Mouse (Mus musculus): Measurements from ENCODE around the gene Fermt3. TPM values are rescaled to one million over a fixed set of nuclear protein-coding genes. Genes with fewer than 3 reads are reported as not detected.

Gene Fermt3
- polyA plus RNA-seq, 1 experiment from 2014 or later: 8.0 TPM

DNA sequence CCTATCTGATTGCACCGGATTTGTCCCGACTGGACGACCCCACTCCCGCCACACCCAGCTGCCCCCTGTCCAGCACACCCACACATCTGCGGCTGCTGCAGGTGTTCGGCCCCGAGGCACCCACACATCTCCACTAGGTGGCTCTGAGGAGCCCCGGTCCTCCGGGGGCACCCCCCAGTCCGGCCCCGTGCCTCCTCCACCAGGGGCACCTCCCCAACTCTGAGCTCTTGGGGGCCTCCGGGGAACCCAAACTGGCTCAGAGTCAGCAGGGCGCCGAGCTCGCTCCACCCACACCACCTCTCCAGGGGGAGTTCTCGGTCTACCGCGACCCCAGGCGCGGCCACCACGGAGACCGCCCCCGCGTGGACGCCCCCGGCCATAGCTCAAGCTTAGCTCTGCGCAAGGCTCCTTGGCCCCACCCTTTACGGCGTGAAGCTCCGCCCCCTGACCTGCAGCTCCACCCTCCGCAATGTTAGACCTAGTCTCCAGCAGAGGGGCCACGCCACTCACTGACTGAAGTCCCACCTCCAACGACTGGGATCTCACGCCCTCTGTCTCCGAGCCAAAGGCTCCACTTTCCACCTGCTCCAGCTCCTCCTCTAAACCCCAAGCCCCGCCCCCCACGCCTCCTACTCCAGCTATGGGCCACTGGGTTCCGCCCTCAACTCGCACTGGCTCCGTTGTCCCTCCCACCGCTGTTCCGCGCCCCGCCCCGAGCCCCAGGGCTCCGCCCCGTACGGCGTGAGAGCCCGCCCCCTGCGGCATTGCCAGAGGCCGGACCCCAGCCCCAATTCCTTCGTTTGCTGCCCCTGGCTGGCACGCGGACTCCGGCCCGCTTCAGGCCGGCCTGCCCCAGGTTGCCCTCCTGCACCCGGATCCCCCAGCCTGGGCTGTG is 39.5 kb downstream of the Fermt3 start:
- H3K4me3 ChIP-seq (ENCODE audit: low read depth, low read length): peak overlapping the region; percentile 42
- peak; percentile 87 for ATAC-seq (replicated peaks; ENCODE audit: low FRiP score)
- H3K36me3 ChIP-seq (ENCODE audit: control insufficient read depth, insufficient read depth, low read length): no peaks in the 10 kb centered on the region; the same call in 1 of the 2 replicates
- peak; percentile 100 for DNase-seq (ENCODE audit: low spot score)
- H3K4me2 ChIP-seq (ENCODE audit: low read depth, low read length, severe bottlenecking): peak overlapping the region; percentile 67
- H3K9me3 ChIP-seq (ENCODE audit: control insufficient read depth, low read length): no peaks in the 10 kb centered on the region
- H3K27me3 ChIP-seq (ENCODE audit: control insufficient read depth, insufficient read depth, low read length): no peaks in the 10 kb centered on the region
- H3K9ac ChIP-seq (ENCODE audit: low read length): peak overlapping the region; percentile 77
- 1% methylated on average over 58 of the region's 59 CpGs for WGBS
- H3K27ac ChIP-seq (ENCODE audit: low read depth, low read length): peak overlapping the region; percentile 86
- peaks cover 22% of the 10 kb centered on the region for H3K4me1 ChIP-seq (replicated peaks; ENCODE audit: control insufficient read depth, insufficient read depth, low read length)

DNA sequence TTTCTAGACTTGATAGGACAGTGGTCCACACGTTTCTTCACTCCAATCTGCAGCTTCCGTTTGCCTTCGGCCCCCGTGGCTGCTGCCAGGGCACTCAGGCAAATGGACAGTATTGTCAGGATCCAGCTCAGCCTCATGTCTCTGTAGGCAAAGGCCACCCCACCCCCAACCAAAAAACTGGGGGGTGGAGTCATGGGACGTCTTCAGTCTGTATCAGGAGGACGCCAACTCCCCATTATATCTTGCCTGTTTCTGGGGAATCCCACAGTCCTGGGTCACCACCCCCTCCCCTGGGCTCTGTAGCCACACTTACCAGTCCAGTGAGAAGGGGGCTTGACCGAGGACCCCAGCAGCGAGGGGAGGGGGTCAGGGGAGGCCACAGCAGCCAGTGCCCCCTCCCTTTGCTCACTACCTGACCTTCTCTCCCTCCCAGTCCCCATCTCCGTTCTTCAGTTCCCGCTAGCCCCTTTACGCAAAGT is 40.2 kb downstream of the Fermt3 start:
- H3K9me3 ChIP-seq (ENCODE audit: control insufficient read depth, low read length): no peaks in the 10 kb centered on the region
- DNase-seq (ENCODE audit: low spot score) (no peak), ATAC-seq (replicated peaks; ENCODE audit: low FRiP score) (no peak)
- WGBS: 15% methylated on average over 11 of the region's 11 CpGs
- H3K9ac ChIP-seq (ENCODE audit: low read length): peak overlapping the region; percentile 62
- peak overlapping the region; percentile 42 for H3K4me3 ChIP-seq (ENCODE audit: low read depth, low read length)
- no peaks in the 10 kb centered on the region; the same call in 1 of the 2 replicates for H3K36me3 ChIP-seq (ENCODE audit: control insufficient read depth, insufficient read depth, low read length)
- peak overlapping the region; percentile 67 for H3K4me2 ChIP-seq (ENCODE audit: low read depth, low read length, severe bottlenecking)
- peak overlapping the region; percentile 50; the same call in 1 of the 2 replicates for H3K27ac ChIP-seq (ENCODE audit: low read depth, low read length)
- H3K27me3 ChIP-seq (ENCODE audit: control insufficient read depth, insufficient read depth, low read length): no peaks in the 10 kb centered on the region
- peaks cover 22% of the 10 kb centered on the region for H3K4me1 ChIP-seq (replicated peaks; ENCODE audit: control insufficient read depth, insufficient read depth, low read length)

GRCm38 (mm10) chr19:6978639-6978974 is 40.7 kb downstream of the Fermt3 start:
- ATAC-seq (replicated peaks; ENCODE audit: low FRiP score) (no peak), DNase-seq (ENCODE audit: low spot score) (no peak)
- Histone ChIP-seq H3K4me3 (ENCODE audit: low read depth, low read length) (peak overlapping the region; percentile 42), H3K27ac (ENCODE audit: low read depth, low read length) (0 out of 2 replicates have a peak overlapping the region, but pooled peaks have one; percentile 20), H3K4me1 (replicated peaks; ENCODE audit: control insufficient read depth, insufficient read depth, low read length) (peaks cover 24% of the 10 kb centered on the region), H3K9ac (ENCODE audit: low read length) (peak overlapping the region; percentile 62; the same call in 1 of the 2 replicates), H3K36me3 (ENCODE audit: control insufficient read depth, insufficient read depth, low read length) (no peaks in the 10 kb centered on the region; the same call in 1 of the 2 replicates), H3K4me2 (ENCODE audit: low read depth, low read length, severe bottlenecking) (peak overlapping the region; percentile 67), H3K27me3 (ENCODE audit: control insufficient read depth, insufficient read depth, low read length) (no peaks in the 10 kb centered on the region), H3K9me3 (ENCODE audit: control insufficient read depth, low read length) (no peaks in the 10 kb centered on the region)
- WGBS: 51% methylated on average over 3 of the region's 3 CpGs

GRCm38 (mm10) chr19:6977759-6978638 is 41.3 kb downstream of the Fermt3 start:
- ATAC-seq (replicated peaks; ENCODE audit: low FRiP score) (no peak), DNase-seq (ENCODE audit: low spot score) (no peak)
- Histone ChIP-seq H3K9me3 (ENCODE audit: control insufficient read depth, low read length) (no peaks in the 10 kb centered on the region), H3K4me2 (ENCODE audit: low read depth, low read length, severe bottlenecking) (peak overlapping the region; percentile 67), H3K36me3 (ENCODE audit: control insufficient read depth, insufficient read depth, low read length) (no peaks in the 10 kb centered on the region; the same call in 1 of the 2 replicates), H3K4me3 (ENCODE audit: low read depth, low read length) (peak overlapping the region; percentile 42; the same call in 1 of the 2 replicates), H3K9ac (ENCODE audit: low read length) (peak overlapping the region; percentile 27; the same call in 1 of the 2 replicates), H3K27me3 (ENCODE audit: control insufficient read depth, insufficient read depth, low read length) (no peaks in the 10 kb centered on the region), H3K27ac (ENCODE audit: low read depth, low read length) (no peak overlapping the region), H3K4me1 (replicated peaks; ENCODE audit: control insufficient read depth, insufficient read depth, low read length) (peaks cover 24% of the 10 kb centered on the region)
- 89% methylated on average over 13 of the region's 13 CpGs for WGBS

GRCm38 (mm10) chr19:6975537-6976521 is 43.4 kb downstream of the Fermt3 start, which contains the start of gene Plcb3:
Plcb3 (minus strand) TSS chr19:6976470.
- Histone ChIP-seq H3K36me3 (ENCODE audit: control insufficient read depth, insufficient read depth, low read length) (no peaks in the 10 kb centered on the region; the same call in 1 of the 2 replicates), H3K9ac (ENCODE audit: low read length) (peak within 1 kb of the TSS; percentile 94), H3K4me2 (ENCODE audit: low read depth, low read length, severe bottlenecking) (peak within 1 kb of the TSS; percentile 92), H3K27ac (ENCODE audit: low read depth, low read length) (peak within 1 kb of the TSS; percentile 90), H3K4me1 (replicated peaks; ENCODE audit: control insufficient read depth, insufficient read depth, low read length) (peaks cover 24% of the 10 kb centered on the region), H3K27me3 (ENCODE audit: control insufficient read depth, insufficient read depth, low read length) (no peaks in the 10 kb centered on the region), H3K9me3 (ENCODE audit: control insufficient read depth, low read length) (no peaks in the 10 kb centered on the region), H3K4me3 (ENCODE audit: low read depth, low read length) (peak within 1 kb of the TSS; percentile 86)
- ATAC-seq (replicated peaks; ENCODE audit: low FRiP score) (no peak), DNase-seq (ENCODE audit: low spot score) (peak; percentile 82)
- under 1% methylated on average over 16 of the region's 16 CpGs for WGBS

DNA sequence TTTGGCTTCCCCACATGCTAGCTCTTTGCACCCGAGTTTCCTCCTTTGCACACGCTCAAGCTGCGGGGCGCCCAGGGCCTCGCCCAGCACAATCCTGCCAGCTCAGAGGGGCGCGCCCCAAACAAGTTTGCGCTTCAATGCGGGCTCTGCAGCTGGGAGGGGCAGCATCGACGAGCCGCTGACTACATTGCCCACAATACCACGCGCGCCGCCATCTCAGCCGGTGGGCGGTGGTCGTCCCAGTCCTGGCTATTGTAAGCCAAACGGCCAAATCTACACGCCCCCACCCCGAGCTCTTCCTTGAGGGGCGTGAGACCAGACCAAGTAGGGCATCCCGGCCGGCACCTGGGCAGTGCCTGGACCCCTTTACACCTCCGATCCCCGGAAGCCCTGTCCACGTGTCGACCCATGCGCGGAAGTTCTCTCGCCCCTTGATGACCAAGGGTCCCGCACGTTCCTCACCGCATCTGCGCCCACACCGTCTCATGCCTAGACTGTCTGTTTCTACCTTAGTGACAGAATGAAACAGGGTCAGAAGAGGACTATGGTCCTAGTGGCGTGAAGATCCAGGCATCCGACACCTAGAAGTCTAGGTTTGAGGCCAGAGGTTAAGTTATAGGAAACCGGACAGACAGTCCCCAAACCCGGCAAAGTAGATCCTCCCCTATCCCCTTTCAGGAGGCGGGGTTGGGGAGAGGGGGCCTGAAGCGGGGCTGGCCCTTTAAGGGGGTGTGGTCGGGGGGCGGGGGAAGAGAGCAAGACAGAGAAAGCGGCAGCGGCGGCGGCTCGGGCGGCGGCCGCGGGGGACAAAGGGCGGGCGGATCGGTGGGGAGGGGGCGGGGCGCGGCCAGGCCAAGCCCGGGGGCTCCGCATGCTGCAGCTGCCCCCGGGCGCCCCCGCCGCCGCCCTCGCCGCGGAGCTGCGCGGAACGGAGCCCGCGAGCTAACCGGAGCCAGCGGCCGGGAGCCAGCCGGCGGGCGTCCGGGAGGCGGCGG is 44.8 kb downstream of the Fermt3 start, which contains the start of gene Ppp1r14b:
Gene Ppp1r14b (plus strand): TSS at position 758 of the 995 bp plus-strand sequence.
- Histone ChIP-seq H3K36me3 (ENCODE audit: control insufficient read depth, insufficient read depth, low read length) (no peaks in the 10 kb centered on the region; the same call in 1 of the 2 replicates), H3K9me3 (ENCODE audit: control insufficient read depth, low read length) (no peaks in the 10 kb centered on the region), H3K27me3 (ENCODE audit: control insufficient read depth, insufficient read depth, low read length) (peaks cover 2% of the 10 kb centered on the region; the same call in 1 of the 2 replicates), H3K4me3 (ENCODE audit: low read depth, low read length) (peak within 1 kb of the TSS; percentile 86), H3K4me2 (ENCODE audit: low read depth, low read length, severe bottlenecking) (peak within 1 kb of the TSS; percentile 92), H3K27ac (ENCODE audit: low read depth, low read length) (peak within 1 kb of the TSS; percentile 90), H3K9ac (ENCODE audit: low read length) (peak within 1 kb of the TSS; percentile 94), H3K4me1 (replicated peaks; ENCODE audit: control insufficient read depth, insufficient read depth, low read length) (peaks cover 32% of the 10 kb centered on the region)
- under 1% methylated on average over 76 of the region's 84 CpGs for WGBS
- ATAC-seq (replicated peaks; ENCODE audit: low FRiP score): peak; percentile 69
- peak; percentile 96 for DNase-seq (ENCODE audit: low spot score)

Measured in forebrain, embryonic 11.5 days (tissue).